Mouse (Mus musculus): Measurements from ENCODE around the gene Erich3.

DNA sequence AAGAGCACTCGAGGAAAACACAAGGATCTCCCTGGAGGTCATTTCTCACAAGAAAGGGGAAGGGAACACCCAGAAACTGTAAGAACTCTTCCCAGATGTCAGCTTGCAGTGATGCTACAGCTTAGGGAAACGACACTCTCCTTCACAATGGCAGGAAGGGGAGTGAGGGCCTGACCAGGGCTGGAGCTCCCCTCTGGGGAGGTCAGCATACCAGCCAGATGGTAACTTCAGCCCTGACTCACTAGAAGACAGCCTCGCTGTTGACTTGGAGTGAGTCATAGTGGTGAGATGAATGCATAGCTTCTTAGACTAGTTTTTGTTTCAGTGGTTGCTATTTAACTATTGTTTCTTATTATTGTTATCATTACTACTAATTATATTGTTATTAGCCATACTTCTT is 90.8 kb downstream of the Erich3 start:
- TF ChIP-seq CTCF (IDR thresholded peaks at IDR 0.05 in 2 of 3, conservative IDR thresholded peaks at IDR 0.05 in 1 of 3; ENCODE audit: control insufficient read depth in 1 of 3, insufficient read depth in 1 of 3, low read depth in 2 of 3, low read length in 3 of 3, poor library complexity in 1 of 3, severe bottlenecking in 1 of 3) (no peak), ETS1 (IDR thresholded peaks at IDR 0.05; ENCODE audit: low read depth, low read length) (no peak), ZC3H11A (IDR thresholded peaks at IDR 0.05; ENCODE audit: low read depth, low read length) (no peak), MYB (IDR thresholded peaks at IDR 0.05; ENCODE audit: low read depth, low read length) (no peak), POLR2AphosphoS5 (IDR thresholded peaks at IDR 0.05; ENCODE audit: borderline replicate concordance, low read depth, low read length) (no peak), UBTF (IDR thresholded peaks at IDR 0.05; ENCODE audit: borderline replicate concordance, insufficient read depth, low read depth, low read length) (no peak), USF1 (IDR thresholded peaks at IDR 0.05; ENCODE audit: low read depth, low read length) (no peak), MXI1 (IDR thresholded peaks at IDR 0.05; ENCODE audit: low read depth, low read length) (no peak), POLR2A (IDR thresholded peaks at IDR 0.05; ENCODE audit: control insufficient read depth in 1 of 2, insufficient read depth in 1 of 2, low read depth in 1 of 2, low read length in 2 of 2, poor library complexity in 1 of 2) (no peak)

All from MEL (cell line).